Mouse (Mus musculus) kidney, embryonic 16.5 days (tissue): ENCODE data around the gene Atf4. TPM values are rescaled to one million over a fixed set of nuclear protein-coding genes. Genes with fewer than 3 reads are reported as not detected.

Source experiments
- ATAC-seq: fragments of 200-750 bp; cut with Nextera tagmentation; 2 replicates; pipeline ENCODE4 v1.8.0; 2017; ENCODE audit warnings: moderate TSS enrichment; ENCODE audit not compliant: low FRiP score, low TSS enrichment
- H3K27ac ChIP-seq: fragments of 300-500 bp; sonication (generic); 2 replicates; pipeline ENCODE4 v1.5.1; 2014; ENCODE audit warnings: low read length
- H3K27me3 ChIP-seq: fragments of 300-500 bp; sonication (generic); 2 replicates; pipeline ENCODE4 v1.6.1; 2014; ENCODE audit warnings: low read length, control low read depth, mixed read lengths; ENCODE audit not compliant: insufficient read depth
- H3K36me3 ChIP-seq: fragments of 300-500 bp; sonication (generic); 2 replicates; pipeline ENCODE4 v1.6.1; 2014; ENCODE audit warnings: low read length, control low read depth, mixed read lengths; ENCODE audit not compliant: insufficient read depth
- H3K4me1 ChIP-seq: fragments of 300-500 bp; sonication (generic); 2 replicates; pipeline ENCODE4 v1.6.1; 2014; ENCODE audit warnings: low read length, control low read depth, mixed read lengths; ENCODE audit not compliant: insufficient read depth
- H3K4me2 ChIP-seq: fragments of 300-500 bp; sonication (generic); replicated peaks from 2 replicates; pipeline ENCODE4 v1.6.1; 2014; ENCODE audit warnings: low read depth, low read length
- H3K4me3 ChIP-seq: fragments of 300-500 bp; sonication (generic); 2 replicates; pipeline ENCODE4 v1.5.1; 2014; ENCODE audit warnings: mild to moderate bottlenecking, low read length
- H3K9ac ChIP-seq: fragments of 300-500 bp; sonication (generic); replicated peaks from 2 replicates; pipeline ENCODE4 v1.6.1; 2014; ENCODE audit warnings: low read length
- H3K9me3 ChIP-seq: fragments of 300-500 bp; sonication (generic); 2 replicates; pipeline ENCODE4 v1.6.1; 2016; ENCODE audit warnings: low read length, control low read depth
- WGBS: fragments of 180-500 bp; shearing (Covaris S2); extraction: QIAGEN DNeasy Blood & Tissue Kit; methylation state at CpG from one replicate; pipeline ENCODE4 v1.1.7; 2014; 5-methylcytosine and 5-hydroxymethylcytosine counted together
- polyA plus RNA-seq: library from polyadenylated mRNA; unstranded; fragments of >200 nt; fragmentation: Nextera tagmentation; extraction: Ambion mirVana; gene quantifications from 2 replicates; pipeline ENCODE4 v1.2.1, GENCODE M21; 2015

The Atf4 gene
- polyA plus RNA-seq, 1 experiment from 2014 or later = 127 TPM

GRCm38 (mm10) chr15:80221031-80221430 lies 34.0 kb upstream of the Atf4 start:
- no peak overlapping the region for H3K4me3 ChIP-seq
- H3K9ac ChIP-seq = no peak overlapping the region
- no peaks in the 10 kb centered on the region for H3K9me3 ChIP-seq
- H3K4me1 ChIP-seq = peaks cover 6% of the 10 kb centered on the region; the same call in 1 of the 2 replicates
- no peaks in the 10 kb centered on the region for H3K27me3 ChIP-seq
- H3K4me2 ChIP-seq = no peak overlapping the region
- ATAC-seq = no peak
- no peak overlapping the region for H3K27ac ChIP-seq
- 66% methylated on average over 8 of the region's 8 CpGs for WGBS
- H3K36me3 ChIP-seq = no peaks in the 10 kb centered on the region

- no peak for ATAC-seq
- no peaks in the 10 kb centered on the region for H3K9me3 ChIP-seq
- H3K27me3 ChIP-seq = no peaks in the 10 kb centered on the region
- H3K4me1 ChIP-seq = peaks cover 6% of the 10 kb centered on the region; the same call in 1 of the 2 replicates
- H3K4me2 ChIP-seq = no peak overlapping the region
- WGBS = 90% methylated on average over 7 of the region's 7 CpGs
- H3K36me3 ChIP-seq = no peaks in the 10 kb centered on the region
- no peak overlapping the region for H3K4me3 ChIP-seq
- H3K9ac ChIP-seq = no peak overlapping the region
- no peak overlapping the region for H3K27ac ChIP-seq
Observed at GRCm38 (mm10) chr15:80223751-80224150, 31.2 kb upstream of the Atf4 start.

GRCm38 (mm10) chr15:80225208-80225607 lies 29.8 kb upstream of the Atf4 start:
- ATAC-seq = peak; percentile 49; the same call in 1 of the 2 replicates
- Histone ChIP-seq H3K9me3 (no peaks in the 10 kb centered on the region), H3K27ac (no peak overlapping the region), H3K4me1 (no peaks in the 10 kb centered on the region), H3K36me3 (no peaks in the 10 kb centered on the region), H3K27me3 (no peaks in the 10 kb centered on the region), H3K4me2 (no peak overlapping the region), H3K4me3 (no peak overlapping the region), H3K9ac (no peak overlapping the region; the same call in 1 of the 2 replicates)
- WGBS = 28% methylated on average over 9 of the region's 9 CpGs

GRCm38 (mm10) chr15:80225796-80226195 lies 29.2 kb upstream of the Atf4 start:
- no peaks in the 10 kb centered on the region for H3K27me3 ChIP-seq
- no peak overlapping the region for H3K4me3 ChIP-seq
- 49% methylated on average over 2 of the region's 2 CpGs for WGBS
- no peak overlapping the region for H3K4me2 ChIP-seq
- no peak for ATAC-seq
- no peaks in the 10 kb centered on the region for H3K36me3 ChIP-seq
- H3K9me3 ChIP-seq = no peaks in the 10 kb centered on the region
- no peak overlapping the region for H3K27ac ChIP-seq
- H3K4me1 ChIP-seq = no peaks in the 10 kb centered on the region
- no peak overlapping the region for H3K9ac ChIP-seq

GRCm38 (mm10) chr15:80228071-80228800 lies 26.7 kb upstream of the Atf4 start:
- 76% methylated on average over 17 of the region's 17 CpGs for WGBS
- Histone ChIP-seq H3K27me3 (no peaks in the 10 kb centered on the region), H3K27ac (no peak overlapping the region), H3K4me3 (no peak overlapping the region), H3K9ac (no peak overlapping the region), H3K4me1 (peaks cover 3% of the 10 kb centered on the region; the same call in 1 of the 2 replicates), H3K9me3 (no peaks in the 10 kb centered on the region), H3K36me3 (no peaks in the 10 kb centered on the region), H3K4me2 (no peak overlapping the region)
- ATAC-seq = no peak

GRCm38 (mm10) chr15:80232331-80232730 lies 22.7 kb upstream of the Atf4 start:
- Histone ChIP-seq H3K9ac (no peak overlapping the region), H3K36me3 (peaks cover 15% of the 10 kb centered on the region), H3K27ac (no peak overlapping the region), H3K27me3 (no peaks in the 10 kb centered on the region), H3K4me1 (peaks cover 14% of the 10 kb centered on the region), H3K4me2 (no peak overlapping the region), H3K4me3 (no peak overlapping the region), H3K9me3 (no peaks in the 10 kb centered on the region)
- no peak for ATAC-seq
- WGBS = 73% methylated on average over 2 of the region's 2 CpGs

GRCm38 (mm10) chr15:80233053-80233452 lies 21.9 kb upstream of the Atf4 start:
- Histone ChIP-seq H3K27me3 (no peaks in the 10 kb centered on the region), H3K36me3 (peaks cover 21% of the 10 kb centered on the region), H3K4me1 (peaks cover 14% of the 10 kb centered on the region), H3K27ac (peak overlapping the region; percentile 86), H3K4me2 (peak overlapping the region; percentile 52), H3K9me3 (no peaks in the 10 kb centered on the region), H3K9ac (peak overlapping the region; percentile 83), H3K4me3 (no peak overlapping the region)
- WGBS = 41% methylated on average over 4 of the region's 4 CpGs
- no peak for ATAC-seq

GRCm38 (mm10) chr15:80233733-80234509 lies 21.1 kb upstream of the Atf4 start, which contains the start of gene Mief1:
TSS of gene Mief1 (plus strand) at chr15:80234018.
- under 1% methylated on average over 67 of the region's 67 CpGs for WGBS

GRCm38 (mm10) chr15:80235535-80235934 lies 19.4 kb upstream of the Atf4 start, which contains the start of gene AC140267.1:
TSS of gene AC140267.1 (plus strand) at chr15:80235835.
- H3K27me3 ChIP-seq = no peaks in the 10 kb centered on the region
- WGBS = 95% methylated on average over 9 of the region's 9 CpGs
- H3K4me1 ChIP-seq = peaks cover 14% of the 10 kb centered on the region
- peak within 1 kb of the TSS; percentile 67 for H3K4me2 ChIP-seq
- peak within 1 kb of the TSS; percentile 83 for H3K9ac ChIP-seq
- ATAC-seq = no peak
- peak within 1 kb of the TSS; percentile 95 for H3K4me3 ChIP-seq
- H3K27ac ChIP-seq = no peak within 1 kb of the TSS
- H3K9me3 ChIP-seq = no peaks in the 10 kb centered on the region
- peaks cover 38% of the 10 kb centered on the region for H3K36me3 ChIP-seq

More at GRCm38 (mm10) chr15:80233733-80234509, 21.1 kb upstream of the Atf4 start, which contains the start of gene Mief1:
- Histone ChIP-seq H3K9me3 (no peaks in the 10 kb centered on the region), H3K36me3 (peaks cover 30% of the 10 kb centered on the region), H3K4me3 (peak within 1 kb of the TSS; percentile 95), H3K27me3 (no peaks in the 10 kb centered on the region), H3K27ac (peak within 1 kb of the TSS; percentile 86), H3K4me1 (peaks cover 14% of the 10 kb centered on the region), H3K4me2 (peak within 1 kb of the TSS; percentile 67), H3K9ac (peak within 1 kb of the TSS; percentile 83)
- ATAC-seq = peak; percentile 98
